Mouse (Mus musculus): ENCODE data around the gene Crcp.

Crcp gene

DNA sequence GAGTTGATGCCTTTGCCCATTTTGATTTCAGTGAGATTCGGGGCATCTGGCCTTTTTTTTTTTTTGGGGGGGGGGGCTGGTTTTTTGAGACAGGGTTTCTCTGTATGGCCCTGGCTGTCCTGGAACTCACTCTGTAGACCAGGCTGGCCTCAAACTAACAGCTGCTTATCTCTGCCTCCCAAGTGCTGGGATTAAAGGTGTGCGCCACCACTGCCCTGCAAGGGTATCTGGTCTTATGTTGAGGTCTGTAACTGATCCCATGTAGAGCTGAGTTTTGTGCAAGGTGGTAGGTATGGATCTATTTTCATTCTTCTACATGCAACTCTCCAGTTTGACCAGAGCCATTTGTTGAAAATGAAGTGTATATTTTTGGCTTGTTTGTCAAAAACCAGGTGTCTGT, 27.2 kb downstream of the Crcp start:
- DNase-seq (ENCODE audit: low read depth, low spot score): no peak

GRCm38 (mm10) chr5:130059413-130060328, 30.6 kb downstream of the Crcp start:
- DNase-seq (ENCODE audit: low read depth, low spot score): no peak

DNA sequence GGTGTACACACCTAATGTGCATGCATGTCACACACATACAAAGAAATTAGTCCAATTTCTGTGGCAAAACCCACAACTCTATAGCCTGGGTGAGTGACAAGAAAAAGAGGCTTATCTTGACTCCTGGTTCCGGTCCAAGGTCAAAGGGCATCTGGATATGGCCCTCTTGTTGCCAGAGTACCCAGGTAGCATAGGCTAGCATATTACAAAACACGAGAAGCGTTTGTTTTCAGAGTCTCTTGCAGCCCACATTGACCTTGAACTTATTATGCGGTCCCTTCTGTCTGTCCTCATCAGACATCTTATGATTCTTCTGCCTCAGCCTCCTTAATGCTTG, 31.2 kb downstream of the Crcp start:
- DNase-seq (ENCODE audit: low read depth, low spot score): no peak

- no peak for DNase-seq (ENCODE audit: low read depth, low spot score)
Measured at GRCm38 (mm10) chr5:130062096-130062495, 33.0 kb downstream of the Crcp start.

DNA sequence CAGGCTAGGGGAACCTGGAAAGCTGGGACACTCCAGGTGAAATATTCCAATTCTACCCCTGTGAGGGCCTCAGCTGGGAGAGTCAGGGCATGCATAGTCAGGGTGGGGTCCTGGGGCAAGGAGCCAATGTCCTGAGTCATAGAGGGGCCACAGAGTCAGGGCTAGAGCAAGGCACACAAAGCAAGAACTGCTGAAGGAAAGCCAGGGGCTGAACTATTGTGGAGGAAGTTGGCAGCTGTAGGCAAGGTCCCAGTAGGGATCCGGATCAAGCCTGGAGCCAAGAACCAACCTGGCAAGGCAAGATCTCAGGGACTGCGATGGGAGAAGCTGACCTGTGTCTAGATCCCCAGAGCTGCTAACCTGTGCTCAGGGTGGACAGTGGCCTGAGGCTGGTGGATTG, 34.7 kb downstream of the Crcp start:
- no peak for DNase-seq (ENCODE audit: low read depth, low spot score)

DNA sequence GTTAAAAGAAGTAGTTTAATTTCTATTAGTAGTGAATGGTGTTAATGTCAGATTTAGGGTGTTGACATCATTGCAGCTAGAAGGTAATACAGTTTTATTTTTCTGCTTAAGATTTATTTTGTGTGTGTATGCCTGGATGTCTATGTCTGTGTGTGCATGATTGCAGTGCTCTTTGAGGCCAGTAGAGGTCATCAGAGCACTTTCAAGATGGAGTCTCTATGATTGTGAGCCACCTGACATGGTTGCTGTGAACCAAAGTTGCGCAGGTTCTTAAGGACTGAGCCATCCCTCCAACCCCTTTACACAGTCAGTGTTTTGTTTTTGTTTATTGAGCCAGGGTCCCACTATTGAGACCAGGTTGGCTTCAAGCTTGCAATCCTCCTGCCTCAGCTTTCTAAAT, 36.5 kb downstream of the Crcp start:
- peak; percentile 17 for DNase-seq (ENCODE audit: low read depth, low spot score)

DNA sequence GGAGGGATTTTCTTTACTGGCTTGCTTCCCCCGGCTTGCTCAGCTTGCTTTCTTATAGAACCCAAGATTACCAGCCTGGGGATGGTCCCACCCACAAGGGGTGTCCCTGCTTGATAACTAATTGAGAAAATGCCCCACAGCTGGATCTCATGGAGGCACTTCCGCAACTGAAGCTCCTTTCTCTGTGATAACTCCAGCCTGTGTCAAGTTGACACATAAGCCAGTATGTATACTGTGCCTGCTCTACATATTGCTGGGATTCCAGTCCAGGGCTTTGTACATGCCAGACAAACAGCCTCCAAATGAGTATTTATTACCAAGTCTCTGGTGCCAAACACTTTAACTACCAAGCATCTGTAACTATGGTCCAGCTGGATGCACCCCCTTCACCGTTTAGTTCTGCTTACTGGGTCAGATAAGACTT, 38.8 kb downstream of the Crcp start:
- no peak for DNase-seq (ENCODE audit: low read depth, low spot score)

GRCm38 (mm10) chr5:130073026-130073425, 43.9 kb downstream of the Crcp start, which contains the start of gene Tpst1:
Gene Tpst1 (plus strand): TSS chr5:130073326.
- no peak for DNase-seq (ENCODE audit: low read depth, low spot score)

DNA sequence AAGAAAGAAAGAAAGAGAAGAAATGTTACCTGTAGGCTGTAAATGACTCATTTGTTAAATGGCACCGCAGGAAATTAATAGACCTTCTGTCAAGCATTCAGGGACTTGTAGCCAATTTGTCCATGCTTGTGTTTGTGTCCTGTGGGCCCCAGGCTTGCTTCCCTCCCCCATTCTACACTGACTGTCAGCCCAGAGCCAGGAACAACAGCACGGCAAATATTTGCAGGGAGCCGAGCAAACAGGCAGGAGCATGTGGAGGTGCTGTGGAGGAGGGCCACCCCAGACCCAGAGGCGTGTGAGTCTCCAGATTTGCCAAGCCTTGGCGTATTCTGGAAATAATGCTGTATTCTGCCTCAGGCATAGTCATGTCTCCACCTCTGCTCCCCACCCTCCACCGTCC, 45.4 kb downstream of the Crcp start:
- no peak for DNase-seq (ENCODE audit: low read depth, low spot score)

- DNase-seq (ENCODE audit: low read depth, low spot score): no peak
Measured at GRCm38 (mm10) chr5:130076396-130076795, 47.3 kb downstream of the Crcp start.

DNA sequence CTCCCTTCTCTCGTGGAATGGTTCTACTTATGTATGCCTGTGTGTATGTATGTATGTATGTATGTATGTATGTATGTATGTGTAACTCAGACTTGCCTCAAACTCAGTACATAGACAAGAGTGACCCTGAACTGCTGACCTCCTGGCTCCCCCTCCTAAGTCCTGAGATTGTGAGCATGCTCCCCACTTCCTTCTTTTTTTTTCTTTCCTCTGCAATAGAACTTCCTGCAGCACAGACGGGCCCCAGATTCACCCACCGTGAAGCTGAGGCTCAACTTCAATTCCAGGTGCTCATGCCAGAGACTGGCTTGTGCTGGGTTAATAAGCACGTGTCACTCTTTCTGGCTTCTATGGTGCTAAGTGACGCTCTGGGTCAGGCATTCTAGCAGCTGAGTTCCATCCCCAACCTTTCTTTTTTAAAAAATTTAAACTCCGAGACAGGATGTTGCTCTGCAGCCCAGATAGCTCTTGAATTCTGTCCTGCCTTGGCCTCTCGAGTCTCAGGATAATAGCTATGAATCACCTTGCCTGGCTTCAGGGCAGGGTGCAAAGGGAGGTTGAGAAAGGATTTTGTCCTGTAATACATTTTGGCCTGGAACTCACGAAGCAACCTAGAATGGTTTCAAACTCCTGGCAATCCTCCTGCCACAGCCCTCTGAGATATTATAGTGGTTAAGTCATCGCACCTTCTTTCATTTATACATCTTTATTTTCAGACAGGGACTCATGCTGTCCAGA, 49.2 kb downstream of the Crcp start:
- DNase-seq (ENCODE audit: low read depth, low spot score): no peak

DNA sequence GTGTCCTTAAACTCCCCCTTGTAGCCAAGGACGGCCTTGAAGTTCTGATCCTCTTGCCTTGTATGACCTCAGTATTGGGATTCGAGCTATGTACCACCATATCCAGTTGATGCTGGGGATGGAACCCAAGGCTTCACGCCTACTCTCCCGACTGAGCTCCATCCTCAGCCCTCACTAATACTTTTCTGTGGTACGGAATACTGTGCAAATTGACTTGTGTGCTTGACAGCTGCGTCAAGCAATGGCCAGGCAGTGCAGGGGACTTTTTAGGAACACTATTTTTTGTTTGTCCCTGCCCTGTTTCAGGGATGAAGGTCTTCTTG, 49.7 kb downstream of the Crcp start:
- DNase-seq (ENCODE audit: low read depth, low spot score): no peak

GRCm38 (mm10) chr5:130079202-130080050, 50.3 kb downstream of the Crcp start:
- peak; percentile 87 for DNase-seq (ENCODE audit: low read depth, low spot score)

DNA sequence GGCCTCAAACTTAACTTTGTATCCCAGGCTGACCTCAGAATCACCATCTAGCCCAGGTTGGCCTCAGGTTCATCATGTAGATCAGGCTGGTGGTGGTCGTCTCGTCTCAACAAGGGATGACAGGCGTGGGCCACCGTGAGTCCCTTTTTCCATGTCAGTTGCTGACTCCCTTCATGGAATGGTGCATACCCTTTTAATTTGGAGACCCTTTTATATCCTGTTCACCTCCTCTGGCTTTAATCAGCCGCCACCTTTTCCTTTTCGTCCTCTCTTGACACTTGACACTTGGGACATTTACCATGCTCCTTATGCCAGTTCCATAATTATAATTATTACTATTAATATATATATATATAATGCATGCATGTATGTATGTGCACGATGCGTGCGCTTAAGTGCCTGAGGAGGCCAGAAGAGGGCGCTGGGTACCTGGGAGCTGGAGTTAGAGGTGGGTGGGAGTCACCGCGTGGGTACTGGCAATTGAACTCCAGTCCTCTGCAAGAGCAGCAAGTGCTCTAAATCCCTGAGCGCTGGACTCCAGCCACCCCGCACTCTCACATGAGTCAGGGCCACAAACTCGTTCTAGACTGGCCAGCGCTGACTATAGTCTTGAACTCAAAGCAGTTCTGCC, 51.1 kb downstream of the Crcp start:
- peak; percentile 10 for DNase-seq (ENCODE audit: low read depth, low spot score)

DNA sequence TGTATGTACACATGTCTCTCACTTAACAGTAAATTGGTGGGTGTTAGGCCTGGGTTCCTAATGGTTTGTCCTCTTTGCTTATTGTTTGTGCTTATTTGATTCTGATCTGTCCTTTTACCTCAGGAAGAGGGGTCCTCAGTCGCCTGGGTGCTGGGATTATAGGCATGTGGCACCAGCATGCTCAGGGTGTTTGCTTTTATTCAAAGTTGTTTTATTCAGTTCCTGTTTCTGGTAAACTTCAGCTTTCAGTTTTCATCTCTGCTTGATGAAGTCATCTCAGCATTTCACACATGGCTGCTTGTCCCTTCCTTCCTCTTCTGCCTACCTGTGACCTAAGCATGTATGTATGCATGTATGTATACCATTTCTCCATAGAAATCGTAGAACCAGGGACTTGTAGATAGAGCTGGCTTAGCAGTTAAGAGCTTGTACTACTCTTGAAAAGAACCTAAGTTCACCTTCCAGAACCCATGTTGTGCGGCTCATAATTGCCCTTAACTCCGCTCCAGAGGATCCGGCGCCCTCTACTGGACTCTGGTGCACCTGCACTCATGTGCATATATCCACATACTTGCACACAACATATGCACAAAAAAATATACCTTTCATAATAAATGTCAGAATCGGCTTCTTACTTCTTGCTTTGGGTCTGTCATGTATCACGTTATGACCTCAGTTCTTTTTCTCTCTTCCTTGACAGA, 52.2 kb downstream of the Crcp start:
- DNase-seq (ENCODE audit: low read depth, low spot score): peak; percentile 28

DNA sequence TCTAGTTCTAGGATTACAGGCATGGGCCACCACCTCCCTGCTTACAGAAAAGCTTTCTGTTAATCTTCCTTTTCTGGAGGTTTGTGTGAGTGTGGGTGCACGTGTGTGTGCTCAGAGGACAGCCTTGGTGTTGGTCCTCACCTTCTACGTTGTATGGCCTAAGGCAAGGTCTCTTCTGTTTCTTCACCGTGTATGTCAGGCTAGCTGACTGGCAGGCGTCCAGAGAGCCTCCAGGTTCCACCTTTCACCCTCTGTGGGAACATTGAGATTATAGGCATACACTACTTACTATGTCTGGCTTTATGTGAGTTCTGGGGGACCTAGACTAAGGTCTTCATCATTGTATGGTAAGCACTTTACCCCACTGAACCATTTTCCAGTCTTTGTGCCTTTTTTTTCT, 53.3 kb downstream of the Crcp start:
- DNase-seq (ENCODE audit: low read depth, low spot score): no peak

GRCm38 (mm10) chr5:130084271-130084670, 55.2 kb downstream of the Crcp start:
- DNase-seq (ENCODE audit: low read depth, low spot score): no peak

DNA sequence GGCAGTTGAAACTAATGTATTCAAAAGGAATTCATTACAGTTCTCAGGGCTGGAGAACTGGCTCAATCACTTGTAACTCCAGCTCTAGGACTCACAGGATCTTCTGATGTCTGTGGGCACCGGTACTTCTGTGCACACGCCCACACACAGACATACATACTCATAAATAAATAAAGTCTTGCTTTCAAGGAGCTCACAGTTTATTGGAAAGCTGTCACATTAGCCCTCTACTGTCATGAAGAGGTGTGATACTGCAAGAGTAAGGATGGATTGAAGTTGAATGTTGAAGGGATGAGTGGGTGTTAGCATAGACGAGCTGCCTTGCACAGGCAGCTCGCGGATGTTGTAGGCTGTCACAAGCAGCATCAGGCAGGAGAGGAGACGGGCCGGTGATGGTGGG, 58.9 kb downstream of the Crcp start:
- DNase-seq (ENCODE audit: low read depth, low spot score): peak; percentile 14

- DNase-seq (ENCODE audit: low read depth, low spot score): no peak
Measured at GRCm38 (mm10) chr5:130088612-130089011, 59.5 kb downstream of the Crcp start.

DNA sequence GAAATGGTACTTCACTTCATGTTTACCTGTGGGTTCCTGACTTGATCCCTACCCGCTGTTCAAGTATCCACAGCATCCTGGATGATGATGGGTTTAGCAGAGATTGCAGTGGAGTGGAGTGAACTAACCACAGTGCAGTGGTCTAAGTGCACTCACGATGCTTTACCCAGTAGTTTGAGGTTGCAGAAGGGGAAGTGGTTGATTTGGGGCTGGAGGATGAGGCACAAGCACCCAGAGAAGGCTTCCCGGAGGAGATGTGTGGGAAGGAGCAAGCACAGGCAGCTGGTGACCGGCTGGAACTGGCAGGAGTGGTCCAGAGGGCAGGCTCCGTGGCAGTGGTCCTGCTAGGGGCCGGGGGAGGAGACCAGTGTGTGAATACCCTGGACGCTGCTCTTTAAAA, 60.1 kb downstream of the Crcp start:
- DNase-seq (ENCODE audit: low read depth, low spot score): no peak
